Mouse (Mus musculus) kidney, adult 2 months (tissue): ENCODE measurements around the gene Xrra1.

Experiments
- CTCF ChIP-seq: fragments of 200-500 bp; conservative IDR thresholded peaks from 2 replicates; pipeline ENCODE4 v1.5.1; 2011; ENCODE audit warnings: low read depth, mild to moderate bottlenecking, control low read depth, low read length, moderate library complexity, mixed read lengths; ENCODE audit not compliant: insufficient read depth, insufficient read length
- POLR2A ChIP-seq: fragments of 200-500 bp; IDR thresholded peaks from one replicate; pipeline ENCODE4 v1.6.1; 2011; ENCODE audit warnings: low read depth, low read length, control low read depth

- TF ChIP-seq CTCF (no peak), POLR2A (no peak)
Observed at GRCm38 (mm10) chr7:99957226-99957965, 98.5 kb downstream of the Xrra1 start.
